Mouse (Mus musculus) embryonic facial prominence, embryonic 13.5 days (tissue): ENCODE measurements around the gene Ralbp1. TPM values are rescaled to one million over a fixed set of nuclear protein-coding genes. Genes with fewer than 3 reads are reported as not detected.

Source experiments
- polyA plus RNA-seq: library from polyadenylated mRNA; unstranded; fragments of >200 nt; fragmentation: Nextera tagmentation; extraction: Ambion mirVana; gene quantifications from 2 replicates; pipeline ENCODE4 v1.2.1, GENCODE M21; 2015

Gene Ralbp1
- polyA plus RNA-seq, 1 experiment from 2014 or later = 105 TPM

Other genes starting within 250 kb of the Ralbp1 start
- gene Txndc2, start 243.6 kb downstream of the Ralbp1 start, polyA plus RNA-seq = 0.29 TPM in 1 of 2 replicates, not detected in the other
- 59.8 and 61.2 TPM in 2 replicates for gene Rab31, start 113.0 kb downstream of the Ralbp1 start, polyA plus RNA-seq
- 44.1 and 46.7 TPM in 2 replicates for gene Ppp4r1, start 103.2 kb downstream of the Ralbp1 start, polyA plus RNA-seq
- 154 and 159 TPM in 2 replicates for gene Twsg1, start 65.4 kb upstream of the Ralbp1 start, polyA plus RNA-seq
- gene Ankrd12, start 191.3 kb upstream of the Ralbp1 start, polyA plus RNA-seq = 41.4 and 45.9 TPM in 2 replicates
- gene Ndufv2, start 215.8 kb upstream of the Ralbp1 start, polyA plus RNA-seq = 306 and 311 TPM in 2 replicates
- gene Washc1, start 225.7 kb upstream of the Ralbp1 start, polyA plus RNA-seq = 42.9 and 45.6 TPM in 2 replicates
- 23.0 and 23.8 TPM in 2 replicates for gene Ddx11, start 237.7 kb upstream of the Ralbp1 start, polyA plus RNA-seq